Mouse (Mus musculus) C2C12 (cell line): ENCODE data around the gene Spred1.

Experiments used
- CTCF ChIP-seq: IDR thresholded peaks from one replicate; pipeline ENCODE4 v1.5.1; 2011; ENCODE audit not compliant: control insufficient read depth, insufficient read depth, insufficient read length
- MAX ChIP-seq: IDR thresholded peaks from one replicate; pipeline ENCODE4 v1.6.1; 2011; ENCODE audit warnings: mild to moderate bottlenecking, control low read depth
- USF1 ChIP-seq: IDR thresholded peaks from one replicate; pipeline ENCODE4 v1.6.1; 2011; ENCODE audit warnings: low read depth, mild to moderate bottlenecking, control low read depth, moderate library complexity

GRCm38 (mm10) chr2:117097305-117097704 is 23.9 kb upstream of the Spred1 start:
- TF ChIP-seq CTCF = no peak
- TF ChIP-seq MAX = no peak
- no peak for TF ChIP-seq USF1
